In genomic region chr9:65392638-65393364, GRCm38 (mm10) we compare ENCODE assay signal across 9 mouse cellular contexts. TPM values are rescaled to one million over a fixed set of nuclear protein-coding genes. Genes with fewer than 3 reads are reported as not detected.
A peak's percentile ranks its signal among the peaks of the same experiment; 100 is the strongest.
DNase-seq lines count a peak whose midpoint lies in the region; ATAC-seq and TF ChIP-seq lines count a peak whose summit lies in the region.
"Had no signal": no experiment of that assay in that cellular context is flagged by ENCODE, and none has a peak within 500 bp of the region (broad histone marks: within the 10 kb centered on the region; RNA-seq: fewer than 3 reads in every experiment).

No protein-coding gene starts in this region.

- no peak overlapping the region for H3K27ac ChIP-seq in forebrain, embryonic 11.5 days (ENCODE audit: low read depth, low read length)
- no peak overlapping the region for H3K27ac ChIP-seq in forebrain, embryonic 16.5 days (ENCODE audit: low read length)
- no peak overlapping the region for H3K27ac ChIP-seq in bone marrow, adult 2 months (ENCODE audit: control insufficient read depth, insufficient read depth, low read depth, low read length, poor library complexity)
- H3K27ac ChIP-seq in embryonic facial prominence, embryonic 14.5 days (replicated peaks; ENCODE audit: low read depth, low read length) = no peak overlapping the region
- H3K27ac ChIP-seq in intestine, postnatal 0 days (ENCODE audit: low read depth, low read length) = no peak overlapping the region
- no peak overlapping the region for H3K27ac ChIP-seq in liver, embryonic 11.5 days (ENCODE audit: low read depth, low read length)
- H3K27ac ChIP-seq: limb, embryonic 15.5 days had no signal

- H3K9ac ChIP-seq in forebrain, embryonic 11.5 days (ENCODE audit: low read length) = no peak overlapping the region
- no peak overlapping the region for H3K9ac ChIP-seq in forebrain, embryonic 16.5 days (replicated peaks; ENCODE audit: low read depth, low read length)
- H3K9ac ChIP-seq in embryonic facial prominence, embryonic 14.5 days (ENCODE audit: low read depth, low read length) = no peak overlapping the region
- no peak overlapping the region for H3K9ac ChIP-seq in intestine, postnatal 0 days (ENCODE audit: low read depth, low read length)
- H3K9ac ChIP-seq in liver, embryonic 11.5 days (ENCODE audit: low read depth, low read length) = no peak overlapping the region
- H3K9ac ChIP-seq: limb, embryonic 15.5 days had no signal

- H3K4me2 ChIP-seq in forebrain, embryonic 11.5 days (ENCODE audit: low read depth, low read length, severe bottlenecking) = no peak overlapping the region
- no peak overlapping the region for H3K4me2 ChIP-seq in forebrain, embryonic 16.5 days (ENCODE audit: low read length)
- no peak overlapping the region for H3K4me2 ChIP-seq in embryonic facial prominence, embryonic 14.5 days (ENCODE audit: low read depth, low read length)
- H3K4me2 ChIP-seq in intestine, postnatal 0 days (replicated peaks; ENCODE audit: low read depth) = no peak overlapping the region
- H3K4me2 ChIP-seq in liver, embryonic 11.5 days = no peak overlapping the region
- H3K4me2 ChIP-seq: limb, embryonic 15.5 days had no signal

- TF ChIP-seq CTCF in bone marrow, adult 2 months (IDR thresholded peaks at IDR 0.05; ENCODE audit: control insufficient read depth, insufficient read depth, low read length) = peak; percentile 77
- TF ChIP-seq CTCF in intestine, postnatal 0 days (IDR thresholded peaks at IDR 0.05; ENCODE audit: low read depth) = peak; percentile 93

- 28% methylated on average over 6 of the region's 6 CpGs for WGBS in forebrain, embryonic 11.5 days
- WGBS in forebrain, embryonic 16.5 days = 27% methylated on average over 6 of the region's 6 CpGs
- WGBS in bone marrow, adult 2 months = 15% methylated on average over 6 of the region's 6 CpGs
- 23% methylated on average over 6 of the region's 6 CpGs for whole genome bisulfite sequencing in embryonic facial prominence, embryonic 14.5 days
- 22% methylated on average over 6 of the region's 6 CpGs for WGBS in intestine, postnatal 0 days
- WGBS in liver, embryonic 11.5 days = 28% methylated on average over 6 of the region's 6 CpGs

- H3K9me3 ChIP-seq in forebrain, embryonic 11.5 days (ENCODE audit: control insufficient read depth, low read length) = no peaks in the 10 kb centered on the region
- H3K9me3 ChIP-seq in forebrain, embryonic 16.5 days (ENCODE audit: control insufficient read depth, low read length) = no peaks in the 10 kb centered on the region
- no peaks in the 10 kb centered on the region for H3K9me3 ChIP-seq in embryonic facial prominence, embryonic 14.5 days (ENCODE audit: control insufficient read depth, low read length)
- no peaks in the 10 kb centered on the region for H3K9me3 ChIP-seq in intestine, postnatal 0 days (ENCODE audit: control insufficient read depth)
- H3K9me3 ChIP-seq in liver, embryonic 11.5 days (ENCODE audit: control insufficient read depth, low read length) = no peaks in the 10 kb centered on the region
- H3K9me3 ChIP-seq: limb, embryonic 15.5 days had no signal

- H3K4me1 ChIP-seq in forebrain, embryonic 11.5 days (replicated peaks; ENCODE audit: control insufficient read depth, insufficient read depth, low read length) = no peaks in the 10 kb centered on the region
- H3K4me1 ChIP-seq in forebrain, embryonic 16.5 days (replicated peaks; ENCODE audit: control insufficient read depth, insufficient read depth, low read length) = peaks cover 7% of the 10 kb centered on the region
- no peaks in the 10 kb centered on the region; the same call in 1 of the 2 replicates for H3K4me1 ChIP-seq in bone marrow, adult 2 months (ENCODE audit: control insufficient read depth, insufficient read depth, low read length)
- no peaks in the 10 kb centered on the region for H3K4me1 ChIP-seq in embryonic facial prominence, embryonic 14.5 days (ENCODE audit: control insufficient read depth, insufficient read depth, low read length)
- peaks cover 5% of the 10 kb centered on the region for H3K4me1 ChIP-seq in intestine, postnatal 0 days (replicated peaks; ENCODE audit: control insufficient read depth, insufficient read depth, low read length)
- H3K4me1 ChIP-seq in liver, embryonic 11.5 days (replicated peaks; ENCODE audit: control insufficient read depth, insufficient read depth, low read length) = no peaks in the 10 kb centered on the region

- peak; percentile 81 for DNase-seq in forebrain, embryonic 11.5 days (ENCODE audit: low spot score)
- DNase-seq in 416B (ENCODE audit: low read depth) = peak; percentile 75
- DNase-seq in embryonic facial prominence, embryonic 14.5 days (ENCODE audit: low spot score) = peak; percentile 54
- DNase-seq in liver, embryonic 11.5 days (ENCODE audit: low spot score) = peak; percentile 58
- peak; percentile 71 for DNase-seq in retina, postnatal 1 day

- ATAC-seq in forebrain, embryonic 11.5 days (replicated peaks; ENCODE audit: low FRiP score) = no peak
- ATAC-seq in forebrain, embryonic 16.5 days = no peak
- no peak for ATAC-seq in embryonic facial prominence, embryonic 14.5 days (ENCODE audit: low read depth)
- ATAC-seq in intestine, postnatal 0 days = no peak
- ATAC-seq in liver, embryonic 11.5 days (replicated peaks; ENCODE audit: low FRiP score) = no peak

- H3K27me3 ChIP-seq in forebrain, embryonic 11.5 days (ENCODE audit: control insufficient read depth, insufficient read depth, low read length) = peaks cover 30% of the 10 kb centered on the region
- H3K27me3 ChIP-seq in forebrain, embryonic 16.5 days (replicated peaks; ENCODE audit: control insufficient read depth, insufficient read depth, low read length) = peaks cover 28% of the 10 kb centered on the region
- peaks cover 37% of the 10 kb centered on the region for H3K27me3 ChIP-seq in embryonic facial prominence, embryonic 14.5 days (replicated peaks; ENCODE audit: control insufficient read depth, insufficient read depth, low read length)
- H3K27me3 ChIP-seq in intestine, postnatal 0 days (replicated peaks; ENCODE audit: control insufficient read depth, insufficient read depth, low read length) = peaks cover 24% of the 10 kb centered on the region
- peaks cover 50% of the 10 kb centered on the region for H3K27me3 ChIP-seq in liver, embryonic 11.5 days (replicated peaks; ENCODE audit: control insufficient read depth, insufficient read depth, low read length)

- H3K4me3 ChIP-seq in forebrain, embryonic 11.5 days (ENCODE audit: low read depth, low read length) = no peak overlapping the region
- H3K4me3 ChIP-seq in forebrain, embryonic 16.5 days (replicated peaks; ENCODE audit: low read length) = no peak overlapping the region
- no peak overlapping the region for H3K4me3 ChIP-seq in bone marrow, adult 2 months (replicated peaks; ENCODE audit: control insufficient read depth, low read depth, low read length)
- no peak overlapping the region for H3K4me3 ChIP-seq in embryonic facial prominence, embryonic 14.5 days (ENCODE audit: low read depth, low read length)
- no peak overlapping the region for H3K4me3 ChIP-seq in intestine, postnatal 0 days (ENCODE audit: low read depth, low read length)
- H3K4me3 ChIP-seq in liver, embryonic 11.5 days (ENCODE audit: low read depth, low read length) = no peak overlapping the region
- H3K4me3 ChIP-seq: limb, embryonic 15.5 days had no signal

- no peaks in the 10 kb centered on the region for H3K36me3 ChIP-seq in forebrain, embryonic 11.5 days (ENCODE audit: control insufficient read depth, insufficient read depth, low read length)
- H3K36me3 ChIP-seq in forebrain, embryonic 16.5 days (ENCODE audit: control insufficient read depth, insufficient read depth) = no peaks in the 10 kb centered on the region
- H3K36me3 ChIP-seq in embryonic facial prominence, embryonic 14.5 days (ENCODE audit: control insufficient read depth, insufficient read depth, low read length) = no peaks in the 10 kb centered on the region
- no peaks in the 10 kb centered on the region for H3K36me3 ChIP-seq in intestine, postnatal 0 days (ENCODE audit: control insufficient read depth, insufficient read depth)
- no peaks in the 10 kb centered on the region for H3K36me3 ChIP-seq in liver, embryonic 11.5 days (ENCODE audit: control insufficient read depth, insufficient read depth, low read length)
- H3K36me3 ChIP-seq: limb, embryonic 15.5 days had no signal

- TF ChIP-seq POLR2A in bone marrow, adult 2 months (IDR thresholded peaks at IDR 0.05; ENCODE audit: borderline replicate concordance, control insufficient read depth, low read depth, low read length) = no peak

RNA-seq across cellular contexts. Expression of gene Kbtbd13, which starts 1.3 kb away (rescaled TPM):
- 0.29 and 0.48 TPM in 2 replicates for polyA plus RNA-seq in forebrain, embryonic 11.5 days (2014; fragmentation: Nextera tagmentation; extraction: Ambion mirVana)
- polyA plus RNA-seq in forebrain, embryonic 16.5 days (2015; fragmentation: Nextera tagmentation; extraction: Ambion mirVana) = 0.81 and 1.2 TPM in 2 replicates
- not detected in 2 replicates for polyA plus RNA-seq in bone marrow, adult 2 months (2011; ENCODE audit: insufficient read depth, insufficient read length, low replicate concordance, missing spikeins)
- 1.8 and 2.1 TPM in 2 replicates for polyA plus RNA-seq in embryonic facial prominence, embryonic 14.5 days (2014; fragmentation: Nextera tagmentation; extraction: Ambion mirVana)
- 3.9 and 5.0 TPM in 2 replicates for polyA plus RNA-seq in intestine, postnatal 0 days (2015; fragmentation: Nextera tagmentation; extraction: Ambion mirVana)
- 0.43 and 0.81 TPM in 2 replicates for polyA plus RNA-seq in liver, embryonic 11.5 days (2014; fragmentation: Nextera tagmentation; extraction: Ambion mirVana)

RNA-seq across cellular contexts. Expression of gene Rasl12, which starts 5.5 kb away (rescaled TPM):
- polyA plus RNA-seq in forebrain, embryonic 11.5 days (2014; fragmentation: Nextera tagmentation; extraction: Ambion mirVana) = 6.7 and 7.2 TPM in 2 replicates
- polyA plus RNA-seq in forebrain, embryonic 16.5 days (2015; fragmentation: Nextera tagmentation; extraction: Ambion mirVana) = 6.7 and 6.8 TPM in 2 replicates
- 0.40 TPM in 1 of 2 replicates, not detected in the other for polyA plus RNA-seq in bone marrow, adult 2 months (2011; ENCODE audit: insufficient read depth, insufficient read length, low replicate concordance, missing spikeins)
- 9.6 and 10.9 TPM in 2 replicates for polyA plus RNA-seq in embryonic facial prominence, embryonic 14.5 days (2014; fragmentation: Nextera tagmentation; extraction: Ambion mirVana)
- polyA plus RNA-seq in intestine, postnatal 0 days (2015; fragmentation: Nextera tagmentation; extraction: Ambion mirVana) = 5.4 and 6.2 TPM in 2 replicates
- 1.4 TPM in 2 replicates for polyA plus RNA-seq in liver, embryonic 11.5 days (2014; fragmentation: Nextera tagmentation; extraction: Ambion mirVana)

RNA-seq across cellular contexts. Expression of gene Slc51b, which starts 30.0 kb away (rescaled TPM):
- polyA plus RNA-seq in forebrain, embryonic 11.5 days (2014; fragmentation: Nextera tagmentation; extraction: Ambion mirVana) = not detected in 2 replicates
- not detected in 2 replicates for polyA plus RNA-seq in forebrain, embryonic 16.5 days (2015; fragmentation: Nextera tagmentation; extraction: Ambion mirVana)
- polyA plus RNA-seq in bone marrow, adult 2 months (2011; ENCODE audit: insufficient read depth, insufficient read length, low replicate concordance, missing spikeins) = not detected in 2 replicates
- not detected in 2 replicates for polyA plus RNA-seq in embryonic facial prominence, embryonic 14.5 days (2014; fragmentation: Nextera tagmentation; extraction: Ambion mirVana)
- 261 and 305 TPM in 2 replicates for polyA plus RNA-seq in intestine, postnatal 0 days (2015; fragmentation: Nextera tagmentation; extraction: Ambion mirVana)
- not detected in 2 replicates for polyA plus RNA-seq in liver, embryonic 11.5 days (2014; fragmentation: Nextera tagmentation; extraction: Ambion mirVana)
- polyA plus RNA-seq: limb, embryonic 15.5 days had no signal

RNA-seq across cellular contexts. Expression of gene Ubap1l, which starts 32.0 kb away (rescaled TPM):
- 0.52 and 0.73 TPM in 2 replicates for polyA plus RNA-seq in forebrain, embryonic 11.5 days (2014; fragmentation: Nextera tagmentation; extraction: Ambion mirVana)
- polyA plus RNA-seq in forebrain, embryonic 16.5 days (2015; fragmentation: Nextera tagmentation; extraction: Ambion mirVana) = 0.31 and 0.98 TPM in 2 replicates
- 1.1 and 1.7 TPM in 2 replicates for polyA plus RNA-seq in bone marrow, adult 2 months (2011; ENCODE audit: insufficient read depth, insufficient read length, low replicate concordance, missing spikeins)
- polyA plus RNA-seq in embryonic facial prominence, embryonic 14.5 days (2014; fragmentation: Nextera tagmentation; extraction: Ambion mirVana) = 0.72 TPM in 1 of 2 replicates, not detected in the other
- 0.14 and 0.21 TPM in 2 replicates for polyA plus RNA-seq in intestine, postnatal 0 days (2015; fragmentation: Nextera tagmentation; extraction: Ambion mirVana)
- polyA plus RNA-seq in liver, embryonic 11.5 days (2014; fragmentation: Nextera tagmentation; extraction: Ambion mirVana) = 0.19 and 0.30 TPM in 2 replicates

RNA-seq across cellular contexts. Expression of gene Mtfmt, which starts 42.8 kb away (rescaled TPM):
- 19.6 and 20.4 TPM in 2 replicates for polyA plus RNA-seq in forebrain, embryonic 11.5 days (2014; fragmentation: Nextera tagmentation; extraction: Ambion mirVana)
- 22.7 and 23.5 TPM in 2 replicates for polyA plus RNA-seq in forebrain, embryonic 16.5 days (2015; fragmentation: Nextera tagmentation; extraction: Ambion mirVana)
- polyA plus RNA-seq in bone marrow, adult 2 months (2011; ENCODE audit: insufficient read depth, insufficient read length, low replicate concordance, missing spikeins) = 7.7 and 18.7 TPM in 2 replicates
- 14.6 and 17.9 TPM in 2 replicates for polyA plus RNA-seq in embryonic facial prominence, embryonic 14.5 days (2014; fragmentation: Nextera tagmentation; extraction: Ambion mirVana)
- 14.8 and 15.7 TPM in 2 replicates for polyA plus RNA-seq in intestine, postnatal 0 days (2015; fragmentation: Nextera tagmentation; extraction: Ambion mirVana)
- 20.2 and 20.3 TPM in 2 replicates for polyA plus RNA-seq in liver, embryonic 11.5 days (2014; fragmentation: Nextera tagmentation; extraction: Ambion mirVana)

Comparison
In these comparisons a context has a peak if more than half of its experiments do, and no peak if none do; other contexts are left out.
1. RNA of gene Slc51b, which starts 30.0 kb away (polyA plus RNA-seq): 261 to 305 TPM in intestine, postnatal 0 days; not detected in bone marrow, adult 2 months, not detected in liver, embryonic 11.5 days, not detected in forebrain, embryonic 11.5 days, not detected in forebrain, embryonic 16.5 days and not detected in embryonic facial prominence, embryonic 14.5 days; every median in the first group is over 100 times any median in the second.
2. Peak in every context shown above with its lines, with median percentiles within 50 percentile points of each other: DNase-seq.